Mouse (Mus musculus): ENCODE data around the gene Cit. TPM values are rescaled to one million over a fixed set of nuclear protein-coding genes. Genes with fewer than 3 reads are reported as not detected.

Gene Cit
- polyA plus RNA-seq, 1 experiment from 2014 or later: 19.9 TPM

- Histone ChIP-seq H3K4me1 (replicated peaks) (no peaks in the 10 kb centered on the region), H3K9me3 (replicated peaks) (no peaks in the 10 kb centered on the region), H3K4me2 (no peak overlapping the region), H3K27me3 (no peaks in the 10 kb centered on the region), H3K9ac (no peak overlapping the region), H3K4me3 (no peak overlapping the region), H3K36me3 (peaks cover 53% of the 10 kb centered on the region), H3K27ac (no peak overlapping the region)
- 51% methylated on average over 11 of the region's 11 CpGs for WGBS
- ATAC-seq (replicated peaks; ENCODE audit: insufficient number of reproducible peaks, insufficient read depth, low FRiP score, low read depth): no peak
Measured at GRCm38 (mm10) chr5:115944791-115945490, 99.9 kb downstream of the Cit start.

- H3K27me3 ChIP-seq: no peaks in the 10 kb centered on the region
- ATAC-seq (replicated peaks; ENCODE audit: insufficient number of reproducible peaks, insufficient read depth, low FRiP score, low read depth): no peak
- H3K4me2 ChIP-seq: no peak overlapping the region
- no peaks in the 10 kb centered on the region for H3K9me3 ChIP-seq (replicated peaks)
- no peak overlapping the region for H3K9ac ChIP-seq
- H3K36me3 ChIP-seq: peaks cover 53% of the 10 kb centered on the region
- no peak overlapping the region for H3K27ac ChIP-seq
- WGBS: 87% methylated on average over 15 of the region's 15 CpGs
- H3K4me3 ChIP-seq: no peak overlapping the region
- H3K4me1 ChIP-seq (replicated peaks): no peaks in the 10 kb centered on the region
Measured at GRCm38 (mm10) chr5:115947622-115948353, 102.7 kb downstream of the Cit start.

GRCm38 (mm10) chr5:115950936-115951335, 105.9 kb downstream of the Cit start:
- H3K27me3 ChIP-seq: no peaks in the 10 kb centered on the region

GRCm38 (mm10) chr5:115953173-115953572, 108.1 kb downstream of the Cit start:
- ATAC-seq (replicated peaks; ENCODE audit: insufficient number of reproducible peaks, insufficient read depth, low FRiP score, low read depth): no peak

More at GRCm38 (mm10) chr5:115950936-115951335, 105.9 kb downstream of the Cit start:
- no peak overlapping the region for H3K4me2 ChIP-seq
- no peak overlapping the region for H3K27ac ChIP-seq
- H3K9me3 ChIP-seq (replicated peaks): no peaks in the 10 kb centered on the region
- no peak overlapping the region for H3K4me3 ChIP-seq
- ATAC-seq (replicated peaks; ENCODE audit: insufficient number of reproducible peaks, insufficient read depth, low FRiP score, low read depth): no peak
- no peaks in the 10 kb centered on the region for H3K4me1 ChIP-seq (replicated peaks)
- H3K36me3 ChIP-seq: peaks cover 63% of the 10 kb centered on the region
- H3K9ac ChIP-seq: no peak overlapping the region
- WGBS: 84% methylated on average over 7 of the region's 7 CpGs

GRCm38 (mm10) chr5:115954084-115954483, 109.0 kb downstream of the Cit start:
- H3K9me3 ChIP-seq (replicated peaks): no peaks in the 10 kb centered on the region
- 95% methylated on average over 6 of the region's 6 CpGs for WGBS
- no peaks in the 10 kb centered on the region for H3K27me3 ChIP-seq
- no peak for ATAC-seq (replicated peaks; ENCODE audit: insufficient number of reproducible peaks, insufficient read depth, low FRiP score, low read depth)
- no peaks in the 10 kb centered on the region for H3K4me1 ChIP-seq (replicated peaks)
- no peak overlapping the region for H3K9ac ChIP-seq
- peaks cover 65% of the 10 kb centered on the region for H3K36me3 ChIP-seq
- H3K4me2 ChIP-seq: no peak overlapping the region
- H3K4me3 ChIP-seq: no peak overlapping the region
- H3K27ac ChIP-seq: no peak overlapping the region

More at GRCm38 (mm10) chr5:115953173-115953572, 108.1 kb downstream of the Cit start:
- Histone ChIP-seq H3K36me3 (peaks cover 65% of the 10 kb centered on the region), H3K27me3 (no peaks in the 10 kb centered on the region), H3K27ac (no peak overlapping the region), H3K9ac (no peak overlapping the region), H3K4me2 (no peak overlapping the region), H3K9me3 (replicated peaks) (no peaks in the 10 kb centered on the region), H3K4me3 (no peak overlapping the region), H3K4me1 (replicated peaks) (no peaks in the 10 kb centered on the region)
- 97% methylated on average over 6 of the region's 6 CpGs for WGBS

GRCm38 (mm10) chr5:115954549-115954948, 109.5 kb downstream of the Cit start:
- Histone ChIP-seq H3K4me1 (replicated peaks) (no peaks in the 10 kb centered on the region), H3K9ac (no peak overlapping the region), H3K4me2 (no peak overlapping the region), H3K4me3 (no peak overlapping the region), H3K27ac (no peak overlapping the region), H3K9me3 (replicated peaks) (no peaks in the 10 kb centered on the region), H3K27me3 (no peaks in the 10 kb centered on the region), H3K36me3 (peaks cover 65% of the 10 kb centered on the region)
- no peak for ATAC-seq (replicated peaks; ENCODE audit: insufficient number of reproducible peaks, insufficient read depth, low FRiP score, low read depth)
- 91% methylated on average over 14 of the region's 14 CpGs for WGBS

- WGBS: 93% methylated on average over 14 of the region's 14 CpGs
- Histone ChIP-seq H3K4me1 (replicated peaks) (no peaks in the 10 kb centered on the region), H3K27ac (no peak overlapping the region), H3K27me3 (no peaks in the 10 kb centered on the region), H3K9ac (no peak overlapping the region), H3K4me2 (no peak overlapping the region), H3K4me3 (no peak overlapping the region), H3K36me3 (peaks cover 65% of the 10 kb centered on the region), H3K9me3 (replicated peaks) (no peaks in the 10 kb centered on the region)
- ATAC-seq (replicated peaks; ENCODE audit: insufficient number of reproducible peaks, insufficient read depth, low FRiP score, low read depth): no peak
Measured at GRCm38 (mm10) chr5:115955131-115955530, 110.1 kb downstream of the Cit start.

GRCm38 (mm10) chr5:115956048-115956447, 111.0 kb downstream of the Cit start:
- Histone ChIP-seq H3K9ac (no peak overlapping the region), H3K27ac (no peak overlapping the region), H3K27me3 (no peaks in the 10 kb centered on the region), H3K4me1 (replicated peaks) (no peaks in the 10 kb centered on the region), H3K9me3 (replicated peaks) (no peaks in the 10 kb centered on the region), H3K4me3 (no peak overlapping the region), H3K4me2 (no peak overlapping the region), H3K36me3 (peaks cover 59% of the 10 kb centered on the region)
- 95% methylated on average over 14 of the region's 14 CpGs for WGBS
- ATAC-seq (replicated peaks; ENCODE audit: insufficient number of reproducible peaks, insufficient read depth, low FRiP score, low read depth): no peak

GRCm38 (mm10) chr5:115957177-115957576, 112.1 kb downstream of the Cit start:
- H3K36me3 ChIP-seq: peaks cover 47% of the 10 kb centered on the region
- H3K4me2 ChIP-seq: no peak overlapping the region
- no peak for ATAC-seq (replicated peaks; ENCODE audit: insufficient number of reproducible peaks, insufficient read depth, low FRiP score, low read depth)
- WGBS: 96% methylated on average over 6 of the region's 6 CpGs
- H3K27me3 ChIP-seq: no peaks in the 10 kb centered on the region
- no peak overlapping the region for H3K4me3 ChIP-seq
- H3K4me1 ChIP-seq (replicated peaks): no peaks in the 10 kb centered on the region
- H3K27ac ChIP-seq: no peak overlapping the region
- no peak overlapping the region for H3K9ac ChIP-seq
- H3K9me3 ChIP-seq (replicated peaks): no peaks in the 10 kb centered on the region

GRCm38 (mm10) chr5:115958344-115958743, 113.3 kb downstream of the Cit start:
- Histone ChIP-seq H3K9ac (no peak overlapping the region), H3K4me2 (no peak overlapping the region), H3K4me1 (replicated peaks) (no peaks in the 10 kb centered on the region), H3K27ac (no peak overlapping the region), H3K4me3 (no peak overlapping the region), H3K27me3 (no peaks in the 10 kb centered on the region), H3K9me3 (replicated peaks) (no peaks in the 10 kb centered on the region), H3K36me3 (peaks cover 37% of the 10 kb centered on the region)
- WGBS: 86% methylated on average over 1 of the region's 1 CpGs
- no peak for ATAC-seq (replicated peaks; ENCODE audit: insufficient number of reproducible peaks, insufficient read depth, low FRiP score, low read depth)

GRCm38 (mm10) chr5:115958814-115959213, 113.7 kb downstream of the Cit start:
- H3K36me3 ChIP-seq: peaks cover 32% of the 10 kb centered on the region
- H3K9me3 ChIP-seq (replicated peaks): no peaks in the 10 kb centered on the region
- ATAC-seq (replicated peaks; ENCODE audit: insufficient number of reproducible peaks, insufficient read depth, low FRiP score, low read depth): no peak
- H3K4me3 ChIP-seq: no peak overlapping the region
- no peak overlapping the region for H3K27ac ChIP-seq
- H3K27me3 ChIP-seq: no peaks in the 10 kb centered on the region
- WGBS: 85% methylated on average over 11 of the region's 11 CpGs
- H3K4me1 ChIP-seq (replicated peaks): no peaks in the 10 kb centered on the region
- no peak overlapping the region for H3K9ac ChIP-seq
- H3K4me2 ChIP-seq: no peak overlapping the region

All from heart, embryonic 15.5 days (tissue).